Mouse (Mus musculus) testis, postnatal 14 days (tissue): Measurements from ENCODE around the gene Draxin.
A peak's percentile ranks its signal among the peaks of the same experiment; 100 is the strongest.
"Not testable (repeated sequence)": the region's sequence is repeated elsewhere in the genome, so short reads cannot be mapped to it uniquely, and the experiment has no call there.

ENCODE experiments used
- DNase-seq: peaks from one replicate; pipeline ENCODE4 v3.0.0; 2021; ENCODE audit warnings: low spot score

The Draxin gene

GRCm38 (mm10) chr4:148151267-148152168 is 21.0 kb upstream of the Draxin start, which contains the start of gene Fbxo6:
Fbxo6 (minus strand) TSS chr4:148152140.
- peak; percentile 85 for DNase-seq

GRCm38 (mm10) chr4:148150953-148151266 is 20.4 kb upstream of the Draxin start:
- DNase-seq, result no peak

- no peak for DNase-seq
Observed at GRCm38 (mm10) chr4:148150242-148150641, 19.7 kb upstream of the Draxin start.

GRCm38 (mm10) chr4:148149540-148149939 is 19.0 kb upstream of the Draxin start:
- no peak for DNase-seq

GRCm38 (mm10) chr4:148147714-148148113 is 17.2 kb upstream of the Draxin start:
- DNase-seq, result no peak

GRCm38 (mm10) chr4:148143721-148144120 is 13.2 kb upstream of the Draxin start:
- no peak for DNase-seq

GRCm38 (mm10) chr4:148140098-148141011 is 9.9 kb upstream of the Draxin start:
- DNase-seq, result peak; percentile 92

- DNase-seq, result no peak
Observed at GRCm38 (mm10) chr4:148139767-148140097, 9.2 kb upstream of the Draxin start.

- DNase-seq, result no peak
Observed at GRCm38 (mm10) chr4:148137503-148137902, 7.0 kb upstream of the Draxin start.

- DNase-seq, result no peak
Observed at GRCm38 (mm10) chr4:148134988-148135387, 4.5 kb upstream of the Draxin start.

GRCm38 (mm10) chr4:148131497-148132081 is 1.1 kb upstream of the Draxin start:
- no peak for DNase-seq

GRCm38 (mm10) chr4:148130133-148130532 is 365 bp downstream of the Draxin start, which contains the start of gene Mad2l2:
Mad2l2 (plus strand) TSS chr4:148130384.
- no peak for DNase-seq

- no peak for DNase-seq
Observed at GRCm38 (mm10) chr4:148128672-148129071, 1.8 kb downstream of the Draxin start.

GRCm38 (mm10) chr4:148128241-148128640 is 2.3 kb downstream of the Draxin start:
- DNase-seq, result no peak

- DNase-seq, result no peak
Observed at GRCm38 (mm10) chr4:148122694-148123066, 7.8 kb downstream of the Draxin start.

GRCm38 (mm10) chr4:148121982-148122693 is 8.4 kb downstream of the Draxin start:
- DNase-seq, result no peak

GRCm38 (mm10) chr4:148121362-148121761 is 9.1 kb downstream of the Draxin start:
- no peak for DNase-seq

GRCm38 (mm10) chr4:148120555-148120954 is 9.9 kb downstream of the Draxin start:
- no peak for DNase-seq

- not testable (repeated sequence) for DNase-seq
Observed at GRCm38 (mm10) chr4:148119578-148119977, 10.9 kb downstream of the Draxin start.

- no peak for DNase-seq
Observed at GRCm38 (mm10) chr4:148117392-148117791, 13.1 kb downstream of the Draxin start.

GRCm38 (mm10) chr4:148116657-148117056 is 13.8 kb downstream of the Draxin start:
- no peak for DNase-seq

GRCm38 (mm10) chr4:148115467-148115866 is 15.0 kb downstream of the Draxin start:
- DNase-seq, result no peak
